Mouse (Mus musculus) cerebellum, adult 11-12 months (tissue): Measurements from ENCODE around the gene Ttc23l.
"Not testable (repeated sequence)": the region's sequence is repeated elsewhere in the genome, so short reads cannot be mapped to it uniquely, and the experiment has no call there.

Experiments used
- DNase-seq: peaks from one replicate; pipeline ENCODE4 v3.0.0; 2022

Ttc23l gene

DNA sequence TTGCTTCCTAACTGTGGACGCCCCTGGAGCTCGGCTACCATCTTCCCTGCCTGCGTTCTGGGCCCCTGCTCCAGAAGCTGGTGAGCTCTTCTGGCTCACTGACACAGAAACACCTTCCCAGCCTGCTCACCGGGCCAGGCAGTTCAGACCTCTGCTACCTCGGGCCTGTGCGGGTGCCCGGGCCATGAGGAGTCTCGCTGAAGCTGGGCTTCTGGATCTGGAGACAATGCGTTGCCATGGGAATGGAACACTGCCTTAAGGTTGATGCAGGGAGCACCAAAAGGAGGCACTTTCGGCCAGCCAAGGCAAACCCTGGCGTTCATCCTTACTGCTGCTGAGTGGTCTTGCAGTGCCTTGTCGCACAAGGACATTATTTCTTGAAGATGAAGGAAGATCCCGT is at the start of gene Ttc23l:
Gene Ttc23l (minus strand): TSS at position 204 of the 400 bp plus-strand sequence.
- DNase-seq = no peak

DNA sequence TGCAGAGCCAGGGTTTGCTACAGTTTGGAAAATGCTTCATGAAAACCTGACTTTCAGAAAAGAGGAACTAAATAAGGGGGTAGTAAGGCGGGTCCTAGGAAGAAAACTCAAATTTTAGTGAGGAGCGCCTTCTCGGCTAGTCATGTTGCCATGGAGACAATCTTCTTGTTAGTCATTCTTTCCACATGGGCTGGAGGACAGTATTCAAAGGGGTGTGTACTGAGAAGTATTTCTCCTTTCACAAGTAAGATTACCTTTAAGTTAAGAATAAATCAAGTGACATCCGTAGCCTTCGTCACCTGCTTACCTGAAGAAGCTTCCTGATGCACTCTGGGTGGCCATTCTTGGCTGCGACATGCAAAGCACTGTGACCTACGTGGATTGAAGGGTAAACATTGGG is 40.9 kb upstream of the Ttc23l start:
- DNase-seq = no peak

DNA sequence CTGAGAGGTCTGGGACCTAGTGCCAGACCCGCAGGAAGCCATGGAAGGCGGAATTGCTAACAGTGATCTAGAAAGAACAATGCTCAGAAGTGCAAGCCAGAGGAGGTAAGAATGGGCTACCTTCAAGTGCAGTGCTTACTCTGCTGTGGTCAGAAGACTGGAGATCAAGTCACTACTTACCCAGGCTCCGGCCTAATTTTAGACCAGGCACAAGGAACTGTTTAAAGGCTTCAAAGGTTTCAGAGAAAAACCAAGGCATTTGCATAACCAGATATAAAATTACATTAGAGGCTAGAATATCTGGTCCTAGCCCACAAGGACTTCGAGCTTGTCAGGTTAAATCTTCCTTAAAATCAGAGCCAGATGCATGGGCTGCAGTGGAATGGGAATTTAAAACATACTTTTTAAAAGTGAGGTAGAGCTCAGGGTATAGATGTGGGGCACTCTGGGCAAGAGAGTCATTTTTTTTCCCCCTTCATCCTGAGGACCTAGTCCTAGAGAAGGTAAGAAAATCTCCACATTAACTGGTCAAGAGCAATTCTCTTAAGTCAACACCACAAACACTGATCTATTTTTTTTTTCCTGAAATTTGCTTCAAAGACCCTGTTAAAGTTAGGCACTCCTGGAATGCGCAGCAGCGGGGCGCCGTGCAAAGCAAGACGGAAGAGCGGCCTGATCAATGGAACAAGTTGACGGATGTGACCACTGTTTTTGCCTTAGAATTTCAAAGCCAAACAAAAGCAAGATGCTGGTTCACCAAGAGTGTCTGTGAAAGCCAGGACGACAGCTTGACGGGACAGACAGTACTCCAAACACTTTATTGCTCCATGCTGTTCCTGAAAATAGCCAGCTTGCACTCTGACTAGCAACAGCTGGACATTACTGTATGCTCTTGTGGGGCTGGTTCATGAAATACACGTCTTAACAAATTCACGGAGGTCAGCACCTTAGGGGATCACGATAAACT is 40.1 kb upstream of the Ttc23l start:
- DNase-seq = no peak

DNA sequence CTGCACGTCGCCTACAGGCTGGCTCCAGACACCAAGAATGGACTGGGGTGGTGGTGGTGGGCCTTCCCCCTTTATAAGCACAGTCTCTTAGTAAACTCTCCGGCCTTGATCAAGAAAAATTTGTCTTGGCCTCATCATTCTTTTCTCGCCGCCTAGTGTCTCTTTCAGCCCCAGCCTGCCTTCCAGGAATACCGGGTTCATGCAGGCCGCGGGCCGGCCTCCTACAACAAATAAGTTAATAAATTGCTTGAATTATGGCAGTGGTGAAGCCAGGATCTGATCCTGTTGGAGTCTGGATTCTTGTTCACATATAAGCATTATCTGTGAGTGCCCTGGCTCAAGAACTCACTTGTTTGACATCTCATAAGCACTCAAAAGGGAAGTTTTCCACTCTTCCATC is 38.4 kb upstream of the Ttc23l start:
- no peak for DNase-seq

DNA sequence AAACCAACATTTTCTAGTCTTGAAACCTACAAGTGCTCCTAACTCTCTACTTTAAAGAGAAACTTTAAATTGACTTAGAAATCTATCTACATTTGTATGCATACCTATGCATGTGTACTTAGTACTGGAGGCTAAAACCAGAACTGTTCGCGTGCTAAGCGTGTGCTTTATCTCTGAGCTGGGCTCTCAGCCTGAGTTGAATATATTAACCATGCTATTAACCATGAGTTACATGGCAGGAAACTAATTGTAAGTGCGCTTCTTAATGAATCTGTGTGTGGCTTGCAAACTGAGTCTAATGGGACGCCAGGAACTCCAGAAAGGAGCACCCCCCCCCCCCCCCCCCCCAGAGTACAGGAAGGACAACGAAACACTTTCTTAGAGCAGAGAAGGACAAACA is 36.9 kb upstream of the Ttc23l start:
- no peak for DNase-seq

DNA sequence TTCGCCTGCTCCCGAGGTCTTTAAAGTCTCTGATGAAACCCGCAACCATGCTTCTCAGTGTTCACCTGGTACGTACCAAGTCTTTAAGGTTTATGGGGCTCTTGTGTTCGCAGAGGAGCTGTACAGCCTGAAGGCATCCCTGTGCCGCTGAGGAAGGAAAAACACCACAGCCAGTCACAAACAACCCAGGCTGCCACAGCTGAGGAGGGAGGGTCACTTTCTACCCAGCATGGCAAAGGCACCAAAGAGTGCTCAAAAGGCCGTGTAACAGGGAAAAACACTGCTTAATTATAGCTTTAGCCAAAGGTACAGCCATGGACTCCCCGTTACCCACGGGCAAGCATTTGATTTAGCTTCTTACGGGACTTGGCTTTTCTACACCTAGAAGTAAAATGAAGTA is 36.4 kb upstream of the Ttc23l start:
- DNase-seq = no peak

DNA sequence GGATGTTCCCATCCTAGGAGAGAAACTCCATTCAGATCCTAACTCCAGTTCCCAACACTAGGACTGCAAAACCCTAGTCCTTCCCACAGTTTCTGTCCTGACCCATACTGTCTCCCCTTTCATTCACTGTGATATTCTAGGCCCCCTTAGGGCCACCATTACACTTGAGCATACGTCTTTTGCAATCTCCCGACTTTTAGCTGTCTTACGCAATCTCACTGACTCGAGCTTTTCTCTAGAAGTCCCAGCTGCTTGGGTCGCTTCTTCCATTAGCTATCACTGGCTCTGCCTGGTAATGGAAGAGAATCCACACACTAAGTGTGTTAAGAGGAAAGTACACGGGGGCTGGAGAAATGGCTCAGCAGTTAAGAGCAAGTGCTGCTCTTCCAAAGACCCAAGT is 34.6 kb upstream of the Ttc23l start:
- DNase-seq = no peak

DNA sequence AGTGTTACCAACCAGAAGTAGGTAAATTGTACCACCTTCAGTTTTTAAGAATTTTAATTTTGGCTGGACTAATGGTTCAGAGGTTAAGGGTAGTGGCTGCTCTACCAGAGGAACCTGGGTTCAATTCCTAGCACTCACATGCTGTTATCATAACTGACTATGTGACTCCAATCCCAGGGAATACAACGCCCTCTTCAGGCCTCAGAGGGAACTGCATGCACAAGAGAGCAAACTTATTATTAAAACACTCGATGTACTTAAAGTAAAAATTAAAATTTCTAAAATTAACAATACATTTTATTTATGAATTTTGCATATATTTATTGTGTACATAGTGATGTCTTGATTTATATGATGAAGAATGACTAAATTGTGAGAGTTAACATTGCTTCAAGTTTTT is 28.1 kb upstream of the Ttc23l start:
- DNase-seq = no peak

DNA sequence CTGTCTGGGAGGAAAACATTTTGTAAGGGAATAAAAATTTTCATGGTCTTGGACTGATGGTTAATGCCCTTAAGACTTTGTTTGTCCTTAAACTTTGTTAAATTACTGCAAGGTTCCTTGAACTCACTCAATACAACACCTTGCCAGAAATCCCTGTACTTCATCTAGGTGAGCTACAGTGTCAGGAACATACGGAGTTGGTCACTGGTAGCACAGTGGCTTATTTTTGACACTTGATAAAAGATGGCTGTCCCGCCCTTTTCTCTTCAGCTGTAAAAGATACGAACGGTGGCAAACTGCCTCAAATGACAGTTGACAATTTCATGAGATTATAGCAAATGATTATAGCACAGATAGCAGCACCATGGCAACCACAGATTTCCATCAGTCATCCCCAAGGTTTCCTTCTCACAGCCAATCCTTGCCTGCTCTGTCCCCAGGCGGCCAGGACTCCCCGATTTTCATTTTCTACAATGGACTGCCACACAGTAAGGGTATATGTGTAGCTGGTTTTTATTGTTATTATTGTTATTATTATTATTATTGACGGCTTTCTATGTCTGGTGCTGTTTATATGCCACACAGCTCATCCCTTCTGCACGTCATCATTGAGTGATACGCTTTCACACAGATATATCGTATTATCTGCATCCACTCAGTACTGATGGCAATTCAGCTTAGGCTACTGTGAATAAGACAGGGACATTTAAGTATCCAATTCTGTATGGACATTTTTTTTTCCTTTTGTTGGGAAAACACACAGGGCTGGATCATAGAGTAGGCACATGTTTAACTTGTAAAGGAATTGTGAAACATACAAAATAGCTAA is 26.1 kb upstream of the Ttc23l start:
- DNase-seq = no peak

DNA sequence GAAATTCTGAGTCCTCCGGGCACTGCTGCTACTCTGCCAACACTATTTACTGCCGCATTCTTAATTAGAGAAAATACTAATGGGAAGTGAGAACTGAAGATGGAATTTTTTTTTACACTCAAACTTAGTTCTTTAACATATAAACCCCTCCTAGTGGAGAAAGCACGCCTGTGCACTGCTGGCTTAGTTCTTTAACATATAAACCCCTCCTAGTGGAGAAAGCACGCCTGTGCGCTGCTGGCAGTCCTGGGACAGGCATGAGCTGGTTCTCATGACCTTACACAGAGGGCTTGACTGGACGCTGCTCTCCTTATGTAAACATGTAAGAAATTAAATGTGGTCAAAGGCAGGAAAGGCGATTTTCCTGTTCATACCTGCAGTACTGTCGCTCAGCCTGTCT is 24.9 kb upstream of the Ttc23l start:
- no peak for DNase-seq

DNA sequence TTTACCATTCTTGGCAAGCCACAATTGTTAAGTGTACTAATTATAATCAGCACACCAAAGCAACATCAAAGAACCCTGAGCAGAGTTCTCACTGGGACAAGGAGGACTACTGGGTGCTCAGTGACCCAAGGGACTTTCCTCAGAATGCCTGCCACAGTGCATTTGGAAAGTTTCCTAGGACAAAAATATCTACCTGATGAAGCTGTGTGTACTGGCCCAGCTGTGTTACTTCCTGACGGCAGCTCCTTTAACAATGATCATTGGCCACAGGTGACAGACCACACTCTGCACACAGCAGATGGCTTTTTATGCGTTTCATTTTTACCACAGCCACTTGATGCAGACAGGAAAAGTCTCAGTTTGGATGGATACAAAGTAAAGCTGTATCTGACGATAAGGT is 20.7 kb upstream of the Ttc23l start:
- DNase-seq = no peak

DNA sequence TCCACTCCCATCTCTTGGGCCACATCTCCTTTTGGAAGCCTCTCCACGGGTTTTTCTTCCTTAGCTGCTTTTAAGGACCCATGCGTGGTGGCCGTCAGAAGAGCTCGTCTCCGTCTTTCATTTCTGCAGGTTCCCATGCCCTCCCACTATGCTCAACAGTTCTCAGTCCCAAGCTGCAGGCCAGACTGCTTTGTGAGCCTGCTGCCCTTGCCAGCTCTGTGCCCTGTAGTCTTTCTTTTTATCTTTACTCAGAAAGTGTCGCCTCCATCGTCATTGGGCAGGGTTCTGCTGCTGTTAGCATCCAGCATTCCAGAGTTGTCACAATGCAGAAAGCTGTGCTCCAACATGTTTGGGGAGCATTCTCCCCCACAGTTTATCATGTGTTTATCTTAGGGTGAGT is 8.0 kb upstream of the Ttc23l start:
- DNase-seq = no peak

DNA sequence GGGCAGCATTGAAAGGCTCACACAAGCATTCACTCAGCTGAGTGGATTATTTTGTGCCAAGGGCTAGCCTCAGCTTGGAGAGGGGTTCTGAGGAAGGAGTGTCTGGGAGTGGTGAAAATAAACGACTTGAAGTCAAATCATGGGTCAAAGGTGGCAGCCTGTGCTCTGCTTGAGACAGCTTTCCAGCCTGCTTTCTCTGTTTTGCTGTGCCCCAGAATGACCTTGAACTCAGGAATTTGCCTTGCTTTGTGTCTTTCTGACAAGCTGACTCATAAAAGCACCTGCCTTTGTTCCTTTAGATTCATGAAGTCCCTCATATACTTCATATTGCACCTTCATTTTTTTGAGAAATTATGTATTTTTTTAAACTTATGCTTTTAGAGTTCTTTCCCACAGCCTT is 5.7 kb upstream of the Ttc23l start:
- no peak for DNase-seq

DNA sequence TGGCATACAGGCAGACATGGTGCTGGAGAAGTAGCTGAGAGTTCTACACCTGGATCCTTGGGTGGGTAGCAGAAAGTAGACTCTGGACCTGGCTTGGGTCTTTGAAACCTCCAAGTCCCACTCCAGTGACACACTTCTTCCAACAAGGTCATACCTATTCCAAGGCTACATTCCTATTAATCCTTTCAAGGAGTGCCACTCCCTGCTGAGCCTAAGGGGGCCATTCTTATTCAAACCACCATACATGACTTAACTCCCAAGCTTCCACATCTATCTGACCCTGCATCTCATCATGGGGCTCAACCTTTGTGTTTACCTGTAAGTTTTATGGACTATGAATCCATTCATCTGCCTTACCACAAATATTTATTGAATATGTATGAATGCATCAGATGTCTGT is 3.8 kb upstream of the Ttc23l start:
- no peak for DNase-seq

DNA sequence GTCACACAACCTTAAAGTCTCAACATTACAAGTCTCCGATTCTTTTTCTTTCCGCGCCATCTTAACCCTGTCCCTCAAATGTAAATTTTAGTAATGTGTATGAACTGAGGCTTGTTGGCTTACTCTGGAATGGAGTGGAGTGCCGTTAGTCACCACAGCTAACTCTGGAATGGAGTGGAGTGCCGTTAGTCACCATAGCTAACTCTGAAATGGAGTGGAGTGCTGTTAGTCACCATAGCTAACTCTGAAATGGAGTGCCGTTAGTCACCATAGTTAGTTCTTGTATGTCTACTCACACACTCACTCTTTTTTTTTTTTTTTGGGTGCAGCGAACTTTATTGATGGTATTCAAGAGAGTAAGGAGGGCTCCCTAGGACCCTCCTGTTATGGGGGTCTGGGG is 1.5 kb upstream of the Ttc23l start:
- DNase-seq = no peak

DNA sequence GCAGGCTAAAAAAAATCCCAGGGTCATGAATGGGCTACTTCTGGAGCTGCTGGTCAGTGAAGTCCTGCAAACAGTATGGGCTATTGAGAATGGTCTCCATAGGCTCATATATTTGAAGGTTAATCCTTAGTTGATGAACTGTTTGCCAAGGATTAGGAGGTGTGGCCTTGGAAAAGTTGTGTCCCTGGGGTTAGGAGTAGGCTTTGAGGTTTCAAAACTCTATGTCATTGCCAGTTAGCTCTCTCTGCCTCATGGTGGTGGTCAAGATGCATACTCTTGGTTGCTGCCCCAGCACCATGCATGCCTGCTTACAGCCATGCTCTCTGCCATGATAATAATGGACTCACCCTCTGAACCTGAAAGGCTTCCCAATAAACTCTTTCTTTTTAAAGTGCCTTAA is 4.1 kb downstream of the Ttc23l start:
- DNase-seq = no peak

DNA sequence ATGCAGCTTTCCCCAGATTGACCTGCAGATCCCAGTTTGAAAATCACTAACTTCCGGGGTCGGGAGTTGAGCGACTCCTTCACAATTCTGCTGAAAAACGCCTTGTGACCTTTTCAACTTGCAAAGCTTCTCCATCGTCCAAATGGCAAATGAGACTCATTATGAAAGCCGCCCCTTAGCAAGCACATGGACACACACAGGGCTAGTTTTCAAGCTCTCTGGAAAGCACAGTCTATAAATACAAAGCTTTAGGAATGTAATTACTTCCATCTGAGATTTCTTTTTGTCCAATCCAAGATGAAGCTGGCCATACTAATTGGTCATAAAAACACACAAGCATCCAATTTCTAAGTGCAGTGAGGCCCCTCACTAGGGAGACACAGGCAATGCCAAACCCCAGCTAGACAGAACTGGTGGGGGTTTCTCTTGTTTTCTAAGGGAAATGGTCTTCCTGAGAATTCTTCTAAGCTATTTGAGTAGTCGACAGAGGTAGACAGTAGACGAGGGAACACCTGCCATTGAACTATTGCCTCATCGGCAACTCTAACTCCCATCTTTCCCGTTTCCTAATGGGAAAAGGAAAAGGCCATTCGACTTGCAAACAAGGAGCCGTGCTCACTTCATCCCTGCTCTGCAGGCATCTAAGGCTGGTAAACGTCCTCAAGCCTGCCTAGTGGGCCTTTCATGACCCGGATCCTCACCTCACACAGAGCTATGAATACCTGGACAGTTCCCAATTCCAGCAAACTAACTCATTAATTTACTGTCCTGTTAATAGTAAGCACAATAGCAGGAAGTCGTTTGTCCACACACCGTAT is 18.0 kb downstream of the Ttc23l start:
- DNase-seq = no peak

DNA sequence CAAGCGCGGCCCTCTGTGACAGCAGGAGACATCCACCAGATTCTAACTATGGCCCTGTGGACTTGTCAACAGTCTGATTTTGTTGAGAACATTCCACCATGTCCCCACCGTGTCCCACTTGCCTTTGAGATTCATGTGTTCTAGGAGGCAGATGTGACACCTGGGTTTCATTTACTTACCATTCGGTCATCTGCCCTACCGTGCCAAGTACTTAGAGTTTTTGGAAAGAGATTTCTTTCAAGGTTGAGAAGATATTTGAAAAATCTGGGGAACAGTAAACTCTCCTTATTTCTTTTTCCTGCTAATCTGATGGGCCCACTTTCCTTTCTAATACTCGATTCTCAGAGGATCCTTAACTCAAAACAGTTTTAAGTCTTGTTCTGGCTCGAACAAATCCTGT is 22.5 kb downstream of the Ttc23l start:
- no peak for DNase-seq

DNA sequence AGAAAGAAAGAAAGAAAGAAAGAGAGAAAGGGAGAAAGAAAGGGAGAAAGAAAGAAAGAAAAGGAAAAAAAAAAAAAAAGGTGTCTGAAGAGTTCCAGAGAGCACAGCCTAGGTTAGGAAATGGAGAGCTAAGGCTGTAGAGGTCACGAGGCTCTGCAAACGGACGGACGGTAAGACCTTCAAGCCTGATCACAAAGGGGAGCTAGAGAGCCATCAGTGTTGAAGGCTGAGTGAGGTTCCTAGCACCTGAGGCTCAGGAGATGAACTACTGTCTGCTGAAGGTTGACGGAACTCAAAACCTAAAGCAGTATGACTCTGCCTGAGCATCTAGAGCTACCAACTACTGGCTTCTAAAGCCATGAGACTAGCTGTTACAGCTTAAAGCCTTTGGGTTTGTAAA is 23.9 kb downstream of the Ttc23l start:
- DNase-seq = no peak

DNA sequence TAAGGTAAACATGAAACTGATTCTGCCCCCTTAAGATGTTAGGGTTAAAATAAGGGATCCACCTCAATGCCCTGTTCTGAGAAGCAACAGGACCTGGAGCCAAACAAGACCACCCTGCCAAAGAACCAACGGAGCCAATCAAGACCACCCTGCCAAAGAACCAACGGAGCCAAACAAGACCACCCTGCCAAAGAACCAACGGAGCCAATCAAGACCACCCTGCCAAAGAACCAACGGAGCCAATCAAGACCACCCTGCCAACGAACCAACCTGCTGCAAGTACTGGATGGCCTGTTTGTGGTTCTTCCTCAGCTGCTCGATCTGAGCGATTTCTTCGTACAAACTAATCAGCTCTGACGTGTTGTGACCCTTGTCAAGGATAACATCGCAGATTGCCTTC is 25.1 kb downstream of the Ttc23l start:
- DNase-seq = not testable (repeated sequence)

DNA sequence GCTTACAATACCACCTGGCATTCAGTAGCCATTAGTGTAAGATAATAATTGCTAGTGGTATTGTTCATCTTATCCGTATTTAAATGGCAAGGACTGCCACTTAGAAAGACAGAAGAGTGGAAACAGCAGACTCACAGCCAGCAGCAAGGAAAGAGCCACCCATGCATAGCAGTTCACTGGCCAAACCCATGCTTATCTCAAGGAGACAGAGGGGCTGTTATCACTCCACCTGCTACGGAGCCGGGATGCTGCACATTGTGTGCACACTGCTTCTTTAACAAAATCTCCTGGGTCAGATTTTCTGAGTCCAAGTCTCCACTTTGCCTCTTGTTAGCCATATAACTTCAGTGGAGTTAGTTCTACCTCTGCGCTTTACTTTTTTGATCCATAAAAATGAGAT is 27.1 kb downstream of the Ttc23l start:
- DNase-seq = no peak

DNA sequence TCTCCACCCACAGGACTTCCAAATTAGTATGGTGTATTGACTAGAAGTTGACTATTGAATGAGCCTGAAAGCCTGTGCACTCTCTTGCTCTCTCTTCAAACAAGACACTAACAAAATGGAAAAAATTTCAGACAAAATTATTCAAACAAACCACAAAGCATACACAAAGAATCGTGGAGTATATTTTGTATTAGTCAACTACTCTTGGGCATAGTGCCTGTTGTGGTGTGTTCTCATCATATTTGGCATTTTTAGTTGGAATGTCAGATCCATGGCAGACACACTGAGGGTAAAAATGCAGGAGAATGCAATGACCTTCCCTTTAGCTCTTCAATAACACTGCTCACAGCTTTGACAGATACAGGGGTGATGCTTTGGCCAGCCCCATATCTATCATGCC is 32.6 kb downstream of the Ttc23l start:
- DNase-seq = no peak

DNA sequence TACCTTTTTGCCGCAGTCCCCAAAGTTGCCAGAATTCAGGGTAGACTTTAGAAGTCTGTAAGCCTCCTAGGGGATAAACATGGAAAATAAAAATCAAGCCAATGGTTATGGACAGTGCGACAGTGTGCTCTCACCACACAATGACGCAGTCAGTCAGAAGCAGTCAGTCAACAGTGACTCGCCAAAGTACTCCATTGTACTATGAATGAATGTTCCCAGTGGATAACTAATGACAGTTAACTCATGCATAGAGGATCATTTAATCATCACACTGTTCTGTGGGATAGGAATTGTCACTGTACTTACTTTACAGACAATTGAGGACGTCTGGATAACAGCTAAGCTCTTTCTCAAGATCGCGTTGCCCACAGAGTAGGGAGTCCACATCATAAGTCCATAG is 43.3 kb downstream of the Ttc23l start:
- no peak for DNase-seq
